Mouse (Mus musculus) brain, adult 2 months (tissue): Measurements from ENCODE around the gene Prss8.
A peak's percentile ranks its signal among the peaks of the same experiment; 100 is the strongest.

Source experiments
- DNase-seq: peaks from one replicate; pipeline ENCODE4 v3.0.0; 2011; ENCODE audit warnings: low read depth, low spot score

Gene Prss8

DNA sequence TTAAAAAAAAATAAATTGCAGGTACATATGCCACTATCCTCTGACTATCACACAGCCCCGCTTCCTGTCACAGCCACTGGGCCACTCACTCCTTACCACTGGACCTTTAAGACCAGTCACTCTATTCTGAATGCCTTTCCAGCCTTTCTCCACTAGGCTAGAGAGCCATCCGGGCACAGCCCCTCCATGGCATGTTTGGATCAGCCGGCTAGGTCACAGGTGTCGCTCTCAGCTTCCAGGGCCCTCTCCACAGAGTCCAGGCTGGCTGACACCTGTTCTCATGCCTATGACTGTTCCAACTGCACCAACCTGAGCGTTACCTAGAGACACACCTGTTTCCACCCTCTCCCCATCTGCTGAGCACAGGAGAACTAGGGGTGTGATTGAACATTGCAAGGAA lies 1.3 kb downstream of the Prss8 start:
- DNase-seq, result no peak

DNA sequence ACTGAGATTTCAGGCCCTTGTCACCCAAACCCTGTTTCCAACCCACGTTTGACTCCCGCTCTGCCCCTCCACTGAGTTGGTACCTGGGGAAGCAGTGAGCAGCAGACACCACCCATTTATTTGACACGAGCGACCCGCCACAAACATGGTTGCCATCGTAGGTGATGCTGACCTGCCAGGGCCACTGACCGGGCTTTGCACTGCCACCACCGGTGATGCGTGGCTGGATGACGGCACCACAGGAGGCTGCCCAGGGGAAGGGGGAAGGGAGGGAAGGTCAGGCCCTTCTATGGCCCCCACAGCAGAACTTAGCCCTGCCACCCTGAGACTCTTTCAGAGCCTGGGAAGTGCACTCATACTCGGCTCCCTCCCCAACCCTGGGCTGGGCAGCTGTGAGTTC lies 2.2 kb downstream of the Prss8 start:
- no peak for DNase-seq

- no peak for DNase-seq
These were observed 3.1 kb downstream of the Prss8 start for GRCm38 (mm10) chr7:127926846-127927245.

- no peak for DNase-seq
These were observed 3.8 kb downstream of the Prss8 start for GRCm38 (mm10) chr7:127926066-127926465.

- no peak for DNase-seq
These were observed 4.7 kb downstream of the Prss8 start for GRCm38 (mm10) chr7:127925252-127925651.

DNA sequence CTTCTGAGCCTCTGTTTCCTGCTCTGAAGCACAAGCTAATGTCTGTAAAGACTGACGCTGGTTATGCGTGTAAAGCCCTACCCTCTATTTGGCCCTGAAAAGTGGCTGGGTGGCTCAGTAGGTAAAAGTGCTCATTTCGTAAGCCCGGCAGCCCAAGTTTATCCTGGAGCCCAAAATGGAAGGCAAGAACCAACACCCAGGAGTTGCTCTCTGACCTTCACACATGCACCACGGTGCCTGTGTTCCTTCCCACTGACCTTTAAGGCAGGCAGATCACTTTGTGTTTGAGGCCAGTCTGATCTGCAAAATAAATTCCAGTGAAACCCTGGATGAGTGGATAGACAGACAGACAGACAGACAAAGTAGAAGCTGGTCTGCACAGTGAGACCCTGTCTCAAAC lies 6.2 kb downstream of the Prss8 start:
- DNase-seq, result no peak

DNA sequence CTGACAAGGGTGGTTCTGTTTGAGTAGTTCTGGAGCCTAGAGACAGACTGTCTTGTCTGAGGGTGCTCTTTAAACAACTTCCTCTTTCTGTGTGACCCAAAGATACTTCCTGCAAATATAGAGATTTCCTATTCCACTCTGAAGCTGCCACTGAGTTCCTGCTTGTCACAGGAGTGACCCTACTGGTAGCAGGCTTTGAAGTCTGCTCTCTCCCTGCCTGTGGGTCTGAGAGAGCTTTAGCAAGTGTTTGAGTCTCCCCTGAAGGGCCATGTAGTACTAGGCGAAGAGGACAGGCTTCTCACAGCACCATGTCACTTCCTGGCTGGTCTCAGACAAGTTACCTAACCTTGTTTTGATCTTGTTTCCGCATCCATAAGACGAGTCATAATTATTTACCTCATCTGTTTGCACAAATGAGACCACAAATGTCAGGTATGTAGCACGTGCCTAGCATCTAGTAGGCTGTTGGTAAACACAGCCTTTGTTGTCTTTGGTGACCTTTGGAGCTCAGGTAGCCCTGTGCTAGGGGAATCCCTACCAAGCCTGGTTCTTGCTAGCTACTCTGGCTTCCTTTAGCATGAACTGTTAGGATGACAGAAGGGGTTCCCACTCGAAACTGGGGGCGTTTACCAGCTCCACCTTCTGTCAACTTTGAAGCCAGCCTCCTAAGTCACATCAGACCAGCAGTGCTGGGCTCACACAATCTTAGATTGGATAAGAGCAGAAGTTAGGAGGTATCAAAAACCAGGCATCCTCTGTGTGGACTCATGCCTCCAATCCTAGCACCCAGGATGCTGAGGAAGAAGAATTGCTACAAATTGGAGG lies 7.2 kb downstream of the Prss8 start:
- peak; percentile 61 for DNase-seq

DNA sequence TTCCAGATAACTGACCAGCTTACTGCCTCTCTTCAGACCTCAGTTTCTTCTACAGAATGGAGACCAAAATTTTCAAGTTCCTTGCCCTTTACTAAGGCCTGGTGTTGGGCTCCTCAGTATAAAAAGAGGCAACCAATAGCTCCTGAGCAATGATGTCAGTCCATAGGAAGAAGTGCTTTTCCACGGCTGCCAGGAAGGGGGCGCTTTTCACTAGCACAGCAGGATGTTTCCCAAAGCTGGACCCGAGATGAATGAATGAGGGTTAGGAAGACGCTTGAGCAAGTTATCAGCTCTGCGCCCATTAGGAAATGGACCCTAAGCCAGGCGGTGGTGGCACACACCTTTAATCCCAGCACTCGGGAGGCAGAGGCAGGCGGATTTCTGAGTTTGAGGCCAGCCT lies 8.4 kb downstream of the Prss8 start:
- peak; percentile 45 for DNase-seq

GRCm38 (mm10) chr7:127919290-127919689 lies 10.6 kb downstream of the Prss8 start:
- DNase-seq, result no peak

- peak; percentile 63 for DNase-seq
These were observed 11.7 kb downstream of the Prss8 start for GRCm38 (mm10) chr7:127918203-127918602.

DNA sequence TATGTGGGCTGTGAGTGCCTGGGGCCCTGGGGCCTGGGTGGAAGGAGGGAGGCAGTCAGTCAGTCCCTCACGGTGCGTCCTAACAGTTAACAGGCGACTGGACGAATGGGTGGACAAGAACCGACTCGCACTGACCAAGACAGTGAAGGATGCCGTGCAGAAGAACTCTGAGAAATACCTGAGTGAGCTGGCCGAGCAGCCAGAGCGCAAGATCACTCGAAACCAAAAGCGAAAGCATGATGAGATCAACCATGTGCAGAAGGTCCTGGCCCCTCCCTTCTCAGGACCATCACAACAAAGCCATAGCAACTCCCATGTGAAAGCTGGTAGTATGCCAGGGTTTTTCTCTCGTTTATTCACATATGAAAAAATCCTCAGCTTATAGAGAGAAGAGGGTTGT lies 14.6 kb downstream of the Prss8 start:
- no peak for DNase-seq

GRCm38 (mm10) chr7:127912938-127913337 lies 17.0 kb downstream of the Prss8 start:
- DNase-seq, result no peak

- peak; percentile 98 for DNase-seq
These were observed 17.6 kb downstream of the Prss8 start, which contains the start of gene Kat8 for GRCm38 (mm10) chr7:127912190-127912871. Kat8 (plus strand) TSS chr7:127912516.

- DNase-seq, result no peak
These were observed 21.2 kb downstream of the Prss8 start for GRCm38 (mm10) chr7:127908656-127909055.

- no peak for DNase-seq
These were observed 22.0 kb downstream of the Prss8 start for GRCm38 (mm10) chr7:127907939-127908338.

DNA sequence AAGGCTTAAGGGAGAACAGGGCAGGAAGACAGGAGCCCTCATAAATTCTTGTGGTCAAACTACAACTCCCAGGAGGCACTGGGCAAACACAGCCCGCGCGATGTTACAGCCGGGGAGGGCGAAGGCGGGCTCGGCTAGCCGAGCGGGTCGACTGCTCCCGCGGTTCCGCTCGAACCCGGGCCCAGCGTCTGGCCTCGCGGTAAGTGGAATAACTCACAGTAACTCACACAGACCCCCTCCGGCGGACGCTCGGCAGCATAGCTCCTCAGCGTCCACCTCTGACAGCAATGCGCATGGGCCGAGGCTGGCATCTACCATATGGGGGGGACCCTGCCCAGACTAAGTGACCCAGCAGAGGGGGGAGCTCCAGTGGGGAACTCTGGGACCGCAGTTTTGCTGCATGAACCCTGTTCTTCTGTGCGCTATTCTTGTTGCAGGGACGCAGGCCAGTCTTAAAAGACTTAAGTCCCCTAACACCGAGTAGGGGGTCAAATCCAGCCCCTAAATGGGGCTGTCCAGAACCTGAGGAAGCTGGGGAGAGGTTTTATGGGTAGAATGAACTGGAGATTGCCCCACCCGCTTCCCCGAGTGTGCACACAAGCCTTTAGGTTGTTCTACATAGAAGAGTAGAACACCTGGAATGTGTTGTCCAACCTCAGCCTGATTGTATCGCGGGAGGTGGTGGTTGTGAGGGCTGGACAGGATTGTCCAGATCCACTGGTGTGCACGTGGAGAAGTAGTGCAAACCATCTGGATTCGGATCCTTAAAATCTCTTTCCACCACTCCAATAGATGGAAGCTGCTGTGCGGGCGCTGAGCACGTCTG lies 25.7 kb downstream of the Prss8 start, which contains the start of gene Bckdk:
Gene Bckdk, plus strand, starts transcription at position 112 of the 826 bp plus-strand sequence.
- peak; percentile 89 for DNase-seq

DNA sequence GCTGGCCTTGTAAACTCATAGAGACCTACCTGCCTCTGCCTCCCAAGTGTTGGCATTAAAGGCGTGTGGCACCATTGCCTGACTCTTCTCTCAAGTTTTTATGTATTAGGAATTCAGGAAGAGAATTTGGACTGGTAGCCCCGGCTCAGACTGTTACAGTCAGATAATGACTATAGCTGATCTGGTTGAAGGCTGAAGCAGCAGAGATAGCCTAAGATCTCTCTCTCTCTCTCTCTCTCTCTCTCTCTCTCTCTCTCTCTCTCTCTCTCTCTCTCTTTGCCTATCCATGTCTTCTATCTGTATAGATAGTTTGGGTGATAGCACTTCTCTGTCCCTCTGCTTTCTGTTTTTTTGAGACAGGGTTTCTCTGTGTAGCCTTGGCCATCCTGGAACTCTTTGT lies 28.1 kb downstream of the Prss8 start:
- DNase-seq, result no peak

DNA sequence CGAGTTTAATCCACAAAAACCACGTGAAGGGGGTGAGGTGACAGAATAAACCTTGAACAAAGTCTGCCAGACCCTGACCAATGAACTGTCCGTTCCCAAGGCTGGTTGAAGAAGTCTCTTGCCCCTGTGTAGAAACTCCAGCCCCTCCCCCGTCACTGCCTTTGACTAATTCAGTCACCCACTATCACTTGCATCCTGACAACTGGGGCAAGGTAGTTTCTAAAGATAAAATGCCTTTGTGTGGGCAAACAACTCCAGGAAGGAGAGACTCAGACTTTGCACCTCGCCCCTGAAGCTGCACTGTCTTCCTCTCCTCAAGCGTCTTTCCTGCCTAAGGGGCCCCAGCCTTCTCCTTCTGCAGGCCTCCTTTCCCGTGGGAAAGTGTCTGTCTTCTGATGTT lies 29.9 kb downstream of the Prss8 start:
- DNase-seq, result peak; percentile 31

GRCm38 (mm10) chr7:127898179-127898956 lies 31.5 kb downstream of the Prss8 start:
- DNase-seq, result no peak

DNA sequence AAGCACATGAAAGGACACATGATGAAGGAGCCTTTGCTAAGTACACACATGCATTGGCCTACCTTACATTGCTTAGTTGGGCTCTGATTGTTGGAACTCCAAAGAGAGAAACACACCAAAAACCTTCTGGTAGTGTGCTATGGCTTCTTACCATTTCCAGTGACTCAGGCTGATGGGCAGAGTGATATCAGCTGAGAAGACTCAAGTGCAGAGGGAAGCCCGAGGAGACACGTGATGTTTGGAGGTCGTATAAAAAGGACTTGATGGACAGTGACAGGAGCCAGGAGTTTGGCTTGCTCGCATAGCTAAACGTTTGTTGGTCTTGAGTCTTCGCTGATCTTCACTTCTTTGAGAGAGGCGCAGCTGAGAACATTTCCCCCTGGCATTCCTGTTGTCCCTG lies 32.4 kb downstream of the Prss8 start:
- DNase-seq, result no peak

- peak; percentile 63 for DNase-seq
These were observed 33.5 kb downstream of the Prss8 start for GRCm38 (mm10) chr7:127896384-127896783.
